Mouse (Mus musculus) cerebellum, postnatal 10 days (tissue): Measurements from ENCODE around the gene Cga.

Experiments
- DNase-seq, 2 experiments: peaks; one replicate each; pipeline ENCODE4 v3.0.0; 2021; ENCODE audit warnings: mixed read lengths in 2 of 2

Gene Cga

GRCm38 (mm10) chr4:34893479-34893878, at the start of gene Cga:
TSS of gene Cga (plus strand) at chr4:34893779.
- no peak for DNase-seq

- no peak for DNase-seq
Measured at GRCm38 (mm10) chr4:34843839-34844238, 49.7 kb upstream of the Cga start.

GRCm38 (mm10) chr4:34847679-34848309, 45.8 kb upstream of the Cga start:
- no peak for DNase-seq

GRCm38 (mm10) chr4:34850156-34850555, 43.4 kb upstream of the Cga start:
- DNase-seq, result no peak

GRCm38 (mm10) chr4:34852051-34852450, 41.5 kb upstream of the Cga start:
- peak; percentile 42 to 43 for DNase-seq

- DNase-seq, result no peak
Measured at GRCm38 (mm10) chr4:34855966-34856365, 37.6 kb upstream of the Cga start.

GRCm38 (mm10) chr4:34858903-34859302, 34.7 kb upstream of the Cga start:
- no peak for DNase-seq

GRCm38 (mm10) chr4:34859416-34859815, 34.2 kb upstream of the Cga start:
- no peak for DNase-seq

- DNase-seq, result no peak
Measured at GRCm38 (mm10) chr4:34861438-34861837, 32.1 kb upstream of the Cga start.

- no peak for DNase-seq
Measured at GRCm38 (mm10) chr4:34869813-34870212, 23.8 kb upstream of the Cga start.

GRCm38 (mm10) chr4:34872896-34873495, 20.6 kb upstream of the Cga start:
- no peak for DNase-seq

GRCm38 (mm10) chr4:34874234-34874633, 19.3 kb upstream of the Cga start:
- no peak for DNase-seq

- DNase-seq, result peak in 1 of 2 experiments; percentile 19
Measured at GRCm38 (mm10) chr4:34880921-34881650, 12.5 kb upstream of the Cga start.

- DNase-seq, result no peak
Measured at GRCm38 (mm10) chr4:34881851-34882250, 11.7 kb upstream of the Cga start.

- peak; percentile 79 for DNase-seq
Measured at GRCm38 (mm10) chr4:34882291-34882769, 11.2 kb upstream of the Cga start.

GRCm38 (mm10) chr4:34882818-34883217, 10.8 kb upstream of the Cga start, which contains the start of gene Zfp292:
TSS of gene Zfp292 (minus strand) at chr4:34882960.
- DNase-seq, result peak; percentile 97 to 98

- no peak for DNase-seq
Measured at GRCm38 (mm10) chr4:34883366-34884029, 10.1 kb upstream of the Cga start.

GRCm38 (mm10) chr4:34885631-34886351, 7.8 kb upstream of the Cga start:
- DNase-seq, result no peak

- DNase-seq, result peak; percentile 84 to 87
Measured at GRCm38 (mm10) chr4:34886490-34887111, 7.0 kb upstream of the Cga start.

- DNase-seq, result no peak
Measured at GRCm38 (mm10) chr4:34887295-34887694, 6.3 kb upstream of the Cga start.

GRCm38 (mm10) chr4:34889101-34889811, 4.3 kb upstream of the Cga start:
- DNase-seq, result no peak
